Mouse (Mus musculus) lung, adult 2 months (tissue): ENCODE measurements around the gene Vps51.

Experiments used
- CTCF ChIP-seq: fragments of 200-500 bp; IDR thresholded peaks from 2 replicates; pipeline ENCODE4 v1.5.1; 2011; ENCODE audit warnings: mild to moderate bottlenecking, low read length, control low read depth; ENCODE audit not compliant: insufficient read depth
- POLR2A ChIP-seq: fragments of 200-500 bp; IDR thresholded peaks from 2 replicates; pipeline ENCODE4 v1.6.1; 2011; ENCODE audit warnings: low read depth, mild to moderate bottlenecking, control low read depth, low read length, borderline replicate concordance; ENCODE audit errors: extremely low read depth

DNA sequence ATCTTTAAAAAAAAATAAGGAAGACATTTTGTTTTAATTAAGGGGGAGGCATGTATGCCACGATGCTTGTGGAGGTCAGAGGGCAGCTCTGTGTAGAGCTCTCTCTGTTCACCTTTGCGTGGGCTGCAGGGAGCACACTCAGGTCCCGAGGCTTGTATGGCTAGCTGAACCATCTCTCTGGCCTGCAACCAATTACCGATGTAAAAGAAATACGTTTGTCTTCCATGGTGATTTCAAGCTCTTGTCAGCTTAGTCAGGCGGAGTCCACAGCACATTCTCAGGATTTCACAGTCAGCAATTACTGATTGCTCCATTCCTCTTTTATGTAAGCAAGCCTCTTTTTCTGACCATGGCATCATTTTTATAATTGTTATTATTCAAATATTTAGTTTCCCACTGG lies 24.2 kb upstream of the Vps51 start:
- no peak for TF ChIP-seq CTCF
- TF ChIP-seq POLR2A = no peak
